Mouse (Mus musculus) adrenal gland, postnatal 36 days (tissue): Measurements from ENCODE around the gene Steap3. TPM values are rescaled to one million over a fixed set of nuclear protein-coding genes. Genes with fewer than 3 reads are reported as not detected.
A peak's percentile ranks its signal among the peaks of the same experiment; 100 is the strongest.

Source experiments
- DNase-seq, 2 experiments: peaks; one replicate each; pipeline ENCODE4 v3.0.0; 2021; ENCODE audit warnings: mixed read lengths in 1 of 2
- total RNA-seq, 2 experiments: library from RNA; stranded (reverse); gene quantifications; 2 replicates each; pipeline ENCODE4 v1.2.3; 2021

Gene Steap3
- total RNA-seq, 2 experiments from 2014 or later, result 21.9 to 48.2 TPM

DNA sequence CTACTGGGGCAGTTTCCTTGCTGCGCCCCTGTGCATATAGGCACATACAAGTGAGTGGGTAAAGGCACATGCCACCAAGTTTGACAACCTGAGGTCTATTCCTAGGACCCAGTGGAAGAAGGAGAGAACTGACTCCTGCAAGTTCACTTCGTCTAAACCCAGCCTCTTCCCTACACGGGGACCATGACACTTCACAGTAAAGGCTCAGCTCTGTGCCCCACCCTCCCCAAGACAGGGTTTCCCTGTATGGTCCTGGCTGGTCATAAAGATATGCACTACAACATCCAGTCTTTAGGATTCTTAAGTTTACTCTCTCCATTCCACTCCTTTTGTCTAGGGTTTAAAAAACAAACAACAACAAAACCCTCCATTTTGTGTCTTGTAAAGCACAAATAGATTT is 21.9 kb downstream of the Steap3 start:
- no peak for DNase-seq

DNA sequence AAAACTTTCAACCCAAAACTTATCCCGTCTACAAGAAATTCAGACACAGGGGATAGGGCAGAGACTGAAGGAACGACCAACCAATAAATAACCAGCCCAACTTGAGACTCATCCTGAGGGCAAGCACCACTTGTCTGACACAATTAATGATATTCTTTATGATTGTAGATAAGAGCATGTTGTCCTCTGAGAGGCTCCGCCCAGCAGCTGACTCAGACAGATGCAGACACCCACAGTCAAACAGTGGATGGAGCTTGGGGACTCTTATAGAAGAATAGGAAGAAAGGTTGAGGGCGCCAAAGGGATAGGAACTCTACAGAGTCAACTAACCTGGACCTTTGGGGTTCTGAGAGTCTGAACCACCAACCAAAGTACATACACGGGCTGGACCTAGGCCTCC is 22.7 kb downstream of the Steap3 start:
- peak; percentile 32 to 52 for DNase-seq

DNA sequence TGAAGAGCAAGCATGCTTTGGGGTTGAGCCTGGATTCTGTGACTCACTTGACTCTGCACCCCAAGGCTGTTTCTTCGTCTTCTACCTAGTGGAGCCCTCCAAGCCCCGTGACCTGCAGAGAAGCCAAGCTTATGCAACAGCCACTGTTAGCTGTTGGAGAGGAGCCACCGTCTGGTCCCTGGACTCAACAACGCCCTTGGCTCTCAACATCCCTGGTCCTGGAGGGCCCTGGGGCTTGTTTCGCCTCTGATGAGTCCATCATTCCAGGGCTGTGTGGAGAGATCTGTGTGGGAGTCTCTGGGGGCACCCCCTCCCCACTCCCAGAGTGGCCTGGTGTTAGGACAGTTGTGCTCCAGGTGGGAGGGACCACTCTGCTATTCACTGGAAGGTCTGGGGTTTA is 24.3 kb downstream of the Steap3 start:
- peak; percentile 88 to 92 for DNase-seq

DNA sequence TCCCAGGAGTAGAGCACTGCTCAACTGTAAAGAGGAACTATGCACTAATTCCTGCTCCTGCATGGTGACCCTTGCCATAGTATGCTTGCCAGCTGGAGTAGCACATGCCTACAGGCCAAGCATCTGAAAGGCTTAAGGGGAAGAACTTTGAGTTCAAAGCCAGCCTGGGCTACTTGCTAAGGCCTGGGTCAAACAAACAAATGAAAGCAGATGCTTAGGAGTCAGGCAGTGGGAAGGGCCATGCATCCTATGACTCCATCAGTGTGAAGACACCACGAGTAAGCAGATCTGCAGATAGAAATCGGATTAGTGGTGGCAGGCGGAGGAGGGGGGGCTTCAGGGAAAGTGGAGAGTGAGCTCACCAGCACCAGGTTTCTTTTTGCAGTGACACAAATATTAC is 25.2 kb downstream of the Steap3 start:
- DNase-seq, result no peak

DNA sequence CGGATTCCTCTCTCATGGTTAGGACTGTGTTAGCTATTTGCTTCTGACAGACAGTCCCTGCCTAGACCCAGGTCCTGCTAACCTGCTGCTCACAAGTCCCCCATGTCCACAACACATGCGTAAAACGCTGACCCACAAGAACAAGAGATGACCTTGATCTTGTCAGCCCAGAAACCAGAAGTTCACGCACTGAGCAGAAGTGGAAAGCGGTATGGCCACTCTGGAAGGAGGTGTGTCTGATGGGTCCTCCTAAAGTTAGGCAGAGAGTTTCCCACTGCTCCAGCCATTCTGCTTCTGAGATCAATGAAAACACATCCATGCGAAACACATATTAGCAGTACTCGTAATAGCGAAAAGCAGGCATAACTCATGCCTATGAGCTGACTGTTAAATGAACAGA is 25.6 kb downstream of the Steap3 start:
- DNase-seq, result no peak

DNA sequence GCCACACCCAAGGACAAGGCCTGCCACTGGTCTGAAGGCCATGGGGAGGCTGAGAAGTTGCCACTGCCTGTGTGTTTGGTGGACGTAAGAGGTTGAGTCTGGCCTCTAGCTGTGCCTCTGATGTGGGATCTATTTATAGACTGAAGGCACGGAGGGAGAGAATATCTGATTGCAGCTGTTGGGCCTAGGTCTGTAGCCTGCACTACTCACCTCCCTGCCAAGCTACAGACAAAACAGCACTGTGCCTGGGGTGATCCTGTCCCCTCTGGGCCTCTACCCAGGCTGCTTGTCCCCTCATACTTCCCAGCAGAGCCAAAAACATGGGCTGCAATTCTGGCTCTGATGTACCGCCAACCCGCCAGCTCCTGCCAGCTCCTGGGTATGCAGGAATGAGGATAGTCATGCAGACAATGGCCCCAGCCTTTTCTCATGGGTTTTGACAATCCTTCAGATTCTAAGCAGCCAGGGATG is 26.8 kb downstream of the Steap3 start:
- peak; percentile 58 to 63 for DNase-seq

DNA sequence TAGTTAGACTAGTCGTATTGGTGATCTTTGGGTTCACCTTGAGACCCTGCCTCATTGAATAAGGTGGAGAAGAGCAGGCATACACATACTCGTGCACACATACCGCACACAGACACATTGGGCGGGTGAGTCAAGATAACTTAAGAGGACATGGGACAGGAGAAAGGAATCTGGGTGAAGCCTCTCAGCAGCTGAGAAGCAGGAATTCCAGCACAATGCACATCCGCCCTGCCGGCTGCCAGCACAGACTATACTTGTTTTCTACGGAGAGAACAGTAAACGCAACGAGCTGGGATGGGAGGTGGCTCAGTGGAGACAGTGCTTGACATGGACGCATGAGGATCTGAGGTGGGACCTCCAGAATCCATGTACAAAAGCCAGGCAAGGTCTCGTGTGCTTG is 27.9 kb downstream of the Steap3 start:
- no peak for DNase-seq

DNA sequence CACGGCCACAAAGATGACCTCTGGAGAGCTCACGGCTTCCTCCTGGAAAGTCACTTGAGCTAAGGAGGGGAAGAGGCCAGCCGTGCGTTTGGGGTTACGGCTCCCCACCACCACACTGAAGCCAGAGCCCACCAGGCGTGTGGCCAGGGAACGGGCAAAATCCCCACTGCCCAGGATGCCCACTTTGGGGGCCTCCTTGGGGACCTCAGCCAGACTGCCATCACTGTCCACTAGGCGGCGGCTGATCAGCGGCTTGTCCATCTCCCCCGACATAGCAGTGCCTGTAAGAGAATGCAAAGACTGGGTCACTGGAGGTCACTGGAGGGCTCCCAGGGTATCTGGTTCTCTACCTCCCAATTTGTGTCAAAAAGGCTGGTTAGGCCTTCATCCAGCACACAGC is 28.5 kb downstream of the Steap3 start:
- no peak for DNase-seq

DNA sequence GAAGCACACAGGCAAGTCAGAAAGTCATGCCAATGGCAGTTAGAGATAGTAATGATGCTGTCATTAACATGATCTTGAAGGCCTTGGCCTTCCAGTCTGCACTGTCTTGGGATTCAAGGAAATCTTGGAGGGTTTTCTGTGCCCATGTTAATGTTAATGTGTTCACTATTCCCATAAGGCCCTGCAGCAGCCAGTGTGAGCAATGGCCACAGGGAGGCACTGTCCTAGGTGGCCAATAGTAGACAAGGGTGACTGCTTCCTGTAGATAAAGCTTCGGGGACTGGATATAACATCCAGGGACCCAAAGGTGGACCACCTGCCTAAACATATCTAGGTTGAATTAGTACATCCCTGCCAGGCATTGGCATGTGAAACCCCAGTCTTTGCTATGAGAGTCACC is 35.4 kb downstream of the Steap3 start:
- DNase-seq, result no peak

DNA sequence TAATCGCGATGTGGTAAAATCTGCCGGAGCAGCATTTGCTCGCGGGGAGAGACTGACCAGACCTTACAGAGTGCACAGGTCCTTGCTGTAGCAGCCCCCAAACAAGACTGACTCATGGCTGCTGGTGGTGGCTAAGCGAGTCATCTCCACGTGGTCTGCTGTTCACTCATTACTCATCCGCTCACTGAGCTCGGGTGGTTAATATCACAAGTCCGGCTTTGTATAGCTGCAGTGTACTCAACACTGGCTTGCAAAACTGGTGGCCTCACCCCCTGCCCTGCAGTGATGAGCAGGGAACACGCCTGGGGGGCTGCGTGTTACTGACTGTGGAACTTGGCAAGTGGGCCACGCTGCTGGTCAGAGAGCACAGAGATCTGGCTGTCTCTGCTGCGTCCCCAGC is 36.1 kb downstream of the Steap3 start:
- DNase-seq, result peak; percentile 67 to 71

DNA sequence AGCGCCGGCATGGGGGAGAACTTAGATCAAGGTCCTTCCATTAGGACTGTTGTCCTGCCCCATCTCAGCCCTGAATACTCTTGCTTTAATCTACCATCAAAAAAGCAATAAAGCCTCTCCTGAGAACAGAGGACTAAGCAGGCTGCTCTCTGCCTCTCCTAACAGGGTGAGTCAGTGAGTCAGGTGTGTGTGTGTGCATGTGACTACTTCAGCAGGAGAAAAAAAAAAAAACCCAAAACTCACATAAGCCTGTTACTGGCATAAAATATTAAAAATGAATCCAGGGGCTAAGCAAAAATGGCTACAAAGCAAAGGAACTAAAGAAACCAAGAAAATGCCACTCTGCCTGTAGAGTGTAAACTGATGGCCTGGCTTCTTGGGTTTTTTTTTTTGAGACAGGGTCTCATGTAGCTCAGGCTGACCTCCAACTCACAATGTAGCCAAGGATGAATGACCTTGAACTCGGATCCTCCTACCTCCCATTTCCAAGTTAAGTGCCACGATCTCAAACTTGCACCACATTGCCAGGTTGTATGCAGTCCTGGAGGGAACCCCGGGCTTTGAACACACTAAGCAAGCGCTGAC is 36.8 kb downstream of the Steap3 start:
- DNase-seq, result no peak

DNA sequence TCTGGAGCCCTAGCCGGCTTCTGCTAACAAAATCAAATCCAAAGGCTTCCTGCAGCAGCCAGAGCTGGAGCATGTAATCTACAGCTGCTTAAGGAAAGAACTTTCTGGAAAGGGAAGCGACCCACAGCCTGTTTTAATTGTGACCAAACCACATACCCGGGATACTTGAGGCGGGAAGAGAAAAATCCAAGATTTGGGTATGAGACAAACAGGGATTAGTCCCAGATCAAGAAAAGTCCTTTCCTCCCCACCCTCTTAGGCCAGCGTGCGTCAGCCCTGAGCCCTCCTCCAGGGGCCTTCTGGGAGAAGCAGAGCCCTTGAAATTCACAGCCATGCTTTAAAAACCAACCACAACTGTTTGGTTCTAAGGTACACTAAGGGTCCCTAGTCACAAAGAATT is 40.3 kb downstream of the Steap3 start:
- no peak for DNase-seq

DNA sequence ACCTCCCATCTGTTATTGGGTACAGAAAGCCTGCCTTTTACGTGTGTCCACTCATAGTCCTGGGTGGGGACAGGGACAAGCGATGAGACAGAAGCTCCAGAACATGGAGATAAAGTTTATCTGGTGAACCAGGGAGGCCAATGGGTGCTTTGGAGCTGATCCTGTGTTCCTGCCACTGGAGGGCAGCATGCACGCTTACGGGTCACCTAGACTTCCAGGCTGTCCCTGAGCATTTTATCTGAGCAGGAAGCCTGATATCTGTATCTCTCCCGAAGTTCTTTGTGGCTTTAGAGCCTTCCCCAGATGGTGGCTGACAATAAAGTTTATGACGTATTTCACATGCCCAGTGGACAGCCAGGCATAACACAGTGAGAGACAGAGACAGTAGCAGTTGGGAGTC is 41.2 kb downstream of the Steap3 start:
- peak; percentile 63 to 75 for DNase-seq

DNA sequence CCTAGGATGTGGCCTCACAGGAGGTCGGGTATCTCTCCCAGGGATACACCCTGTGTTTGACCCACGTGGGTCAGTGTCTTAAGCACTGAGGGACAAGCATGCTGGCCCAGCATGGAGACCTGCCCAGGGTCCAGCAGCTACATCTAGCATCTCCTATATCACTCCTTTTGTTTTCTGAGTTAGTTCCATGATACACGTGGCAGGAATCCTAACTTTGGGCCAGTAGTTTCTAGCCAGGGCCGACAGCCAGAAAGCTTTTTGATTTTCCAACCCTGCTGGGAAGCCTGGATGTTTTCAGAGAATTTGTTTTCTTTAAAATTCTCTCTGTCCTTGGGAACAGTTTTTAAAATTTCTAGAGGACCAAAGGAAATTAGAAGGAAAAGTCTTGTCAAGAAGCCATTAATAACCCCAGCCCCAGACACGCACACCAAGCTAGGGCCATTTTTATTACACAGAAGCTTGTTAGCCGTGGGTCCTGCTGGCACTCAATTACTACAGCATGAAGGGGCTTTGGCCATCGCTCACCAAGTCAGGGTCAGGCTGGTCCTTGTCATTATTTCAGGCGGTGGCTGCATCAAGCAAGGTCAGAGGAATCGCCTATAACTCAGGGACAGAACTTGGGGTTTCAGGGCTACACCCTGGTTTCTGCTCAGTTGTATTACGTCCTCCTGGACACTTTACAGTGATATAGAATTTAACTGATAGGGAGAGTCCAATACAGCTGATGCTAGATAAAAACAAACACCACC is 42.6 kb downstream of the Steap3 start:
- no peak for DNase-seq

DNA sequence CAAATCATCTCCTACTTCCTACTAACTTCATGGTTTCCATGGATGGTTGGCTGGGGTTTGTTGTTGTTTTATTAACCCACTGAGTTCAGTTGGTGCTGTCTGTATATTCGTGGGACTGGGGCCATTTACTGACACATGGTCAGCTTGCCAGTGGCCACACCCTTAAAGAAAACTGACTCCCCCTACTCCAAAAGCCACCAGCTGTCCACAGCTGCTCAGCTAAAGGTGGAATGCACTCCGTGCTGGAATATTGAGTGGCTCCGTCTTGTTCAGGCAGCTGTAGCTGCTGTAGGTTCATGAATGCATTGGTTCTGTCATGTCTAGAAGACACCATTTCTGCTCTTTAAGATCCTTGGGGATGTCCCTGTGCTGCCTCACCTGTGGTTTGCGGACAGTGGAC is 48.9 kb downstream of the Steap3 start:
- no peak for DNase-seq

DNA sequence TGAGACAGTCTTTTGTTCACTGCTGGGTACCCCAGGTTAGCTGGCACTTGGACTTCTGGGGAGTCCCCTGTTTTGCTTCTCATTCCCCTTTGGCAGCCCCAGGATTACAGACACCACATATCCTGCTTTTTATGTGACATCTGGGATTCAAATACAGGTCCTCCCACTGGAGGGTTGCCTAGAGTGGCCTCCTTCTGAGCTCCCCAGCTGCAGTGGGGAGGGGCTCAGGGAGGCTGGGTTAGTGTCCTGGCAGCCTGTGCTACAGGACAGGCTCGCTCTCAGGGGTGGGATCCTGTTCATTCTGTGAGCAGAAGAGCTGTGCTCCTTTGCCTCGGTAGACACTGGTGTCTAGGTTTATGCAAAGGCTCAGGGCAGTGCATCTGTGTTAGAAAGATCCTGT is 51.2 kb downstream of the Steap3 start:
- no peak for DNase-seq

DNA sequence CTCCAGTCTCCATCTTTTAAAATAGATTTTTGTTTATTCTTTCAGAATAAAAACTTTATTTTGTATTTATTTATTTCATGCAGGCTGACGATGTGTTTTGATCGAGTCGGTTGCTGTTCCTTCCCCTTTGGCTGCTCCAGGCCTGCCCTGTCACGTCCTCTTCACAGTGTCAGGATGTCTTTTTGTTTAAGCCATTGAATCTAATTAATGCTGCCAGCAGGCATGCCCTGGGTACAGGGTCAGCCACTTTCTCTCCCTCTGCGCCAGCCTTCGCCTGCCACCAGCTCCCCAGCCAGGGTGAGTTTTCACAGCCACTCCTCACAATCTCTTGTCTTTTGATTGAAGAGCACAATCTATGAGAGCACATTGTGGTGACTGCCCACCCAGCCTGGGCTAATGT is 51.7 kb downstream of the Steap3 start:
- no peak for DNase-seq

DNA sequence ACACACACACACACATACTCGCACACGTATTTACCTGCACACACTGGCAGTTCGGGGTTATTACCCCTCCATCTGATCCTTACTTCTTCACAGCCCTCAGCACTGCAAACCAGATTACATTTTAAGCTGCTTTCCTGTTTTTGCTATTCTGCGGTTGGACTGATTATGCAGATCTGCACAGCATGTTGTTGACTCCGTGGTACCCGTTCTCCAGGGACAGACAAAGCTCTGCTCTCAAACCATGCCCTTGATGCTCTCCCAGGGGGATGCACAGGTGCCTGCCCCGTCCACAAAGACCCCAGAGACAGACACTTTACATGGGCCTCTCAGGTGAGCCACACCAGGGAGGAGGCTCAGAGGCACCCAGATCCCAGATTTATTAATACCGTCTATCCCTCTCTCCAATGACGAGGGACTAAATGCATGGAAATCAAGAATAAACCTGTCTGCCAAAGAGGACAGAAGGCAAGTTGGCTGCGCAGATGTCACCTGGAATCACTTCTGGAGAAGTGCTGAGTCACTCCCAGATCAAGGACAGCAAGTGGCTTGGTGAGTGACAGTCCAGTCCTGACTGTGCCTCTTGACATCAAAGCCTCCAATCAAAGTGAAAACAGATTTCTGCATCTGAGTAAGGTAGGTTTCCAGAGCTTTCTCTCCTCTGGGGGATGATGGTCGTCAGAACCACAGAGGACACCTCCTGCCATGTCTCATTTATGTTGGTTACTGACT is 63.8 kb downstream of the Steap3 start:
- peak; percentile 57 to 62 for DNase-seq

DNA sequence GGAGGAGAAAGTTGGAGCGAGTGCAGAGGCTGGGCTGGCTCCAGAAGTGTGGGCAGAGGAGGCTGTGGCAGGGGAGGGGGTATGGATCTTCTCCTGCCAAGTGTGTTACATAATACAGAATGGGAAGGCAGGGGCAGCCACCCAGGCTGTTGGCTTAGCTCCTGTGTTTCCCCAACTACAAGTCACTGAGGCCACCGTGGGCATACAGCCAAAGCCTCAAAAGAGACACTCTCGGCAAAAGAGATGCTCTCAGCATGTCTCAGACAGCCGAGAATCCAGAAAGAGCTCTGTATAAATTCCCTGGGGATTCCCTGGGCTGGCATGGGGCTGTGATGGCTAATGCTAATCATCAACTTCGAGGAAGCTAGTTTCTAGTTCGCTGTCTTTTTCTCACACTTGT is 64.9 kb downstream of the Steap3 start:
- peak; percentile 44 to 54 for DNase-seq

DNA sequence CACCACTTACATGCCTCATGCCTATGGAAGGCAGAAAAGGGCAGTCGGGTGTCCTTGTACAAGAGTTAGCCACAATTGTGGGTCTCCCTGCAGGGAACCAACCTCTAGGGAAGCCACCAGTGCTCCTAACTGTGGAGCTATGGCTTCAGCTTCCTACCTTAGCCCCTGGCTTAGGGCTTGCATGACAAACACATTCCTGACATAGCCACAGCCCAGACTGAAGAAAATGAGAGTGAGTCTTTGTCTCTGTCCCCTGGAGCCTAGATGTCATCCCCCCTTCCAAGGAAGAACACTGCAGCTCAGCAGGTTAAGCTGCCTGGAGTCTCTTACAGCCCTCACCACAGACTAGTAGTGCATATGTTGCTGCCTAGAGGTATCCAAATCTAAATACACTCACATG is 67.7 kb downstream of the Steap3 start:
- no peak for DNase-seq

DNA sequence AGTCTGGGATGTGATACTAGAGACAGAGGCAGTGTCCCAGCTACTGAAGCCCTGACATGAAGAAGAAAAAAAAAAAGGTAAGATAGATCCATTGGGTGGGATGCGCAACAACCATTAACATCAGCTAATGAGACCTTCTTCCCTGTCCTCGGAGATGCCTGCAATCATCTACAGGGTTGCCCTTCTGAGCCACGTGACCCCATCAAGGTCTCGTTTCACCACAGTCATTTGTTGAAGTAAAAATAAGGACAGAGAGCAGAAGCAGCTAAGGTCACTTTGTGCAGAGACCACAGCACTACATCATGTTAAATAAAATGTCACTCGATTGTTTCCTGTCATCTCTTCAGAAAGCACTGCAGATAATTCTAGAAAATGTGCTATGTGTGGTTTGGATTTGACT is 68.7 kb downstream of the Steap3 start:
- DNase-seq, result peak; percentile 54 to 73

DNA sequence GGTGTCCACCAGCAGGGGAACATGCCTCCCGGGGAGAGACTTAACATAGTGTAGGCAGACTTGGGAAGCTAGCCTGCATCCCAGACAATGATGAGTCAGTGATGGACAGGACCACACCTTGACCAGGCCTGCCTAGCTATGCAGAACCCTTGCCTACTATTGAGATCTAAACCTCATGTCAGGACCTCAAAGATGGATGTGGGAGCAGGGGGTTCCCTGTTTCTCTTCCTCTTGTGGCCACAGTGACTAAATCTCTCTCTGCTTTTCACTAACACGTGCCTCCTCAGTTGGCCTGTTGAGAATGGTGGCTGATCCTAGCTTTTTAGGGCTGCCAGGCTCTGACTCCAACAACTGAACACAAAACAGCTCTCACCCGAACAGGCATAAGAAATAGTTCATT is 70.0 kb downstream of the Steap3 start:
- no peak for DNase-seq

DNA sequence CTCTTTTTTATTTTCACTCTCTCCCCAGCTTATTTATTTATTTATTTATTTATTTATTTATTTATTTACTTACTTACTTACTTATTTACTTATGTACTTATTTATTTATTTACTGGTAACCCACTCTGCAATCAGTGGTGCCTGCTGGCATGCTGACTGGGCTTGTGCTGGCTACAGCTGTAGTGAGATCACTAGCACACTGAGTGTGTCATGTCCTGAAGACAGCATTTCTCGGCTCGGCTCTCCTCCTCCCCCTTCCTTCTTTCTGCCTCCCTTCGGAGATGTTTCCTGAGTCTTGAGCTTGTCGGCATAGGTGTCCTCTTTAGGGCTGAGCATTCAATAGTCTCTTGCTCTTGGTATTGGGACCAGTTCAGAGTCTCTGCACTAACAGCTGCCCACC is 73.6 kb downstream of the Steap3 start:
- no peak for DNase-seq

DNA sequence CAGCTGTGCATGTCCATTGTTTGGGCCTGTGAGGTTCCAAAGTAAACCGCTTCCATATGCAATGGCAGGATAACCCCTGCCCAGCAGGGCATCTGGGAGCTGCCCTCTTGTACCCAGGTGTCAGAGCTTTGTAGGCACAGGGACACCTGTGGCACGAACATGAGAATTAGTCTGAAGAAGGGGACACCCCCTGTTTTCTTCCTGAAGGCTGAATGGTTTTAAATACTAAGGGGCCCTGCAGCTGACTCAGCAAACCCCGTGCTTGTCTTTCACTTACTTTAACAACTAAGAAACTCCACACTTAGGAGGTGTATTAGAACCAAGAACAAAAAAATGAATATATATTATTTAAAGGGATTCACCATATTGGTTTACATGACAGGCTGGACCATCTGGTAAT is 74.4 kb downstream of the Steap3 start:
- DNase-seq, result no peak
